Mouse (Mus musculus) midbrain, embryonic 13.5 days (tissue): Measurements from ENCODE around the gene 1700001C02Rik. TPM values are rescaled to one million over a fixed set of nuclear protein-coding genes. Genes with fewer than 3 reads are reported as not detected.

ENCODE experiments used
- ATAC-seq: fragments of 200-750 bp; cut with Nextera tagmentation; 2 replicates; pipeline ENCODE4 v1.8.0; 2017; ENCODE audit warnings: mild to moderate bottlenecking, moderate TSS enrichment, moderate library complexity
- H3K27ac ChIP-seq: fragments of 300-500 bp; sonication (generic); 2 replicates; pipeline ENCODE4 v1.5.1; 2015; ENCODE audit warnings: inconsistent platforms, mild to moderate bottlenecking, moderate library complexity
- H3K27me3 ChIP-seq: fragments of 300-500 bp; sonication (generic); 2 replicates; pipeline ENCODE4 v1.6.1; 2015; ENCODE audit warnings: mild to moderate bottlenecking, inconsistent platforms
- H3K36me3 ChIP-seq: fragments of 300-500 bp; sonication (generic); 2 replicates; pipeline ENCODE4 v1.6.1; 2015; ENCODE audit warnings: mild to moderate bottlenecking, inconsistent platforms
- H3K4me1 ChIP-seq: fragments of 300-500 bp; sonication (generic); replicated peaks from 2 replicates; pipeline ENCODE4 v1.6.1; 2015; ENCODE audit warnings: inconsistent platforms
- H3K4me2 ChIP-seq: fragments of 300-500 bp; sonication (generic); replicated peaks from 2 replicates; pipeline ENCODE4 v1.6.1; 2015; ENCODE audit warnings: moderate library complexity, mild to moderate bottlenecking, inconsistent platforms
- H3K4me3 ChIP-seq: fragments of 300-500 bp; sonication (generic); replicated peaks from 2 replicates; pipeline ENCODE4 v1.5.1; 2015; ENCODE audit warnings: mild to moderate bottlenecking, inconsistent platforms
- H3K9ac ChIP-seq: fragments of 300-500 bp; sonication (generic); replicated peaks from 2 replicates; pipeline ENCODE4 v1.6.1; 2015; ENCODE audit warnings: mild to moderate bottlenecking, inconsistent platforms
- H3K9me3 ChIP-seq: fragments of 300-500 bp; sonication (generic); 2 replicates; pipeline ENCODE4 v1.6.1; 2016; ENCODE audit warnings: mild to moderate bottlenecking, inconsistent platforms
- WGBS: fragments of 180-500 bp; shearing (Covaris S2); methylation state at CpG from one replicate; pipeline ENCODE4 v1.1.7; 2015; 5-methylcytosine and 5-hydroxymethylcytosine counted together
- polyA plus RNA-seq: library from polyadenylated mRNA; unstranded; fragments of >200 nt; fragmentation: Nextera tagmentation; extraction: Ambion mirVana; gene quantifications from 2 replicates; pipeline ENCODE4 v1.2.1, GENCODE M21; 2015

Gene 1700001C02Rik
- polyA plus RNA-seq, 1 experiment from 2014 or later: 0.48 TPM

DNA sequence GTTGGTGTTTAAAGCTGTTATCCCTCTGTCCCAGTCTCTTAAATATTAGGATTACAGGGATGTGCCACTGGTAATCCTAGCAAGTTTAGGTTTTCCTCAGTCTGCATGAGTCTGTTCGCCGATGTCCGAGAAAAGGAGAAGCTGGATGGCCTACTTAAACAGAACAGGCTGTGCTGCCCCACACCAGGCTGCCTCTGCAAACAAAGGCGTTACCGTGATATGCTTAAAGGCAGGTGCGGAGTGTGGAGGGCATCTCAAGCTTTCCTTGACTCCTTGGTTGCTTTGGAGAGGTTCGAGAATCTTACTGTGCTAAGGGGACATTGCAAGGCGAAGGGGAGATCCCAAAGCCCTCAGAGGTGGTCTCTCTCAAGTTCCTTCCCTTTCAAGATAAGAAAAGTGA, 31.0 kb downstream of the 1700001C02Rik start:
- H3K36me3 ChIP-seq: no peaks in the 10 kb centered on the region
- H3K4me3 ChIP-seq: no peak overlapping the region
- no peak overlapping the region for H3K27ac ChIP-seq
- ATAC-seq: no peak
- no peaks in the 10 kb centered on the region for H3K4me1 ChIP-seq
- no peak overlapping the region for H3K4me2 ChIP-seq
- no peaks in the 10 kb centered on the region for H3K27me3 ChIP-seq
- no peaks in the 10 kb centered on the region for H3K9me3 ChIP-seq
- 89% methylated on average over 8 of the region's 8 CpGs for WGBS
- no peak overlapping the region for H3K9ac ChIP-seq

DNA sequence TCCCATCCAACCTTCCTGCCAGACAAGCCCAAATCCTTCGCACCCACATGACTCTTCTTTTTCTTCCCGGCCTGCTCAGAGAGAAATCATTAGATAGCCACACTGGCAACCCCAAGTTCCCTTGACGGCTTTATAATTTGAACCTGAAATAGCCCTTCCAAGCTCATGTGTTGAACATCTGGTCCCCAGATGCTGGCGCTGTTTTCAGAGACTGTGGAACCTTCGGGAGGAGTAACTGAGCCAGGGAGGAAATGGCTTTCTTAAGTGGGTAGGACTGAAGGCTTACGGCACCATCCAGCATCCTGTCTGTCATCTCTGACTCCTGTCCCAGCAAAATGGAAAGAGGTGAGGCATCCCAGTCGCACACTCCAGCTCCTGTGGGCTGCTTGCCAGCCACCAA, 31.5 kb downstream of the 1700001C02Rik start:
- no peak overlapping the region for H3K4me2 ChIP-seq
- ATAC-seq: no peak
- no peak overlapping the region for H3K27ac ChIP-seq
- no peaks in the 10 kb centered on the region for H3K9me3 ChIP-seq
- H3K4me3 ChIP-seq: no peak overlapping the region
- H3K27me3 ChIP-seq: no peaks in the 10 kb centered on the region
- WGBS: 88% methylated on average over 7 of the region's 7 CpGs
- no peaks in the 10 kb centered on the region for H3K36me3 ChIP-seq
- H3K4me1 ChIP-seq: no peaks in the 10 kb centered on the region
- H3K9ac ChIP-seq: no peak overlapping the region

DNA sequence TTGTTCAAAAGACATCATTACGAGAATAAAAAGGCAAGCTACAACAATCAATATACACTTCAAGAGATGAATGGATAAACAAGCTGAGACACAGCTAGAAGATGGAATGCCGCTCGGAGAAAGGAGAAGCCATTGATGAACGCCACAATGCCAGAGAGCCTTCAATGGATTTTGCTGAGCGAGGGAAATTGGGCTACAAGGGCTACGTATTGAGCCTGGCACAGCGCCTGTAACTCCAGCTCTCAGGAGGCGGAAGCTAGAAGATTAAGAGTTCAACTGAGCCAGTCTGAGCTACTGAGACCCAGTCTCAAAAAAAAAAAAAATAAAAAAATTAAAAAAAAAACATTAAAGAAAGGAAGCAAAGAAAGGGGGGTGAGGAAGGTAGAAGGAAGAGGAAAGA, 47.3 kb downstream of the 1700001C02Rik start:
- no peaks in the 10 kb centered on the region for H3K36me3 ChIP-seq
- no peak overlapping the region for H3K4me2 ChIP-seq
- WGBS: 65% methylated on average over 8 of the region's 8 CpGs
- H3K4me1 ChIP-seq: no peaks in the 10 kb centered on the region
- ATAC-seq: no peak
- H3K27ac ChIP-seq: no peak overlapping the region
- no peaks in the 10 kb centered on the region for H3K27me3 ChIP-seq
- no peaks in the 10 kb centered on the region for H3K9me3 ChIP-seq
- no peak overlapping the region for H3K9ac ChIP-seq
- H3K4me3 ChIP-seq: no peak overlapping the region

DNA sequence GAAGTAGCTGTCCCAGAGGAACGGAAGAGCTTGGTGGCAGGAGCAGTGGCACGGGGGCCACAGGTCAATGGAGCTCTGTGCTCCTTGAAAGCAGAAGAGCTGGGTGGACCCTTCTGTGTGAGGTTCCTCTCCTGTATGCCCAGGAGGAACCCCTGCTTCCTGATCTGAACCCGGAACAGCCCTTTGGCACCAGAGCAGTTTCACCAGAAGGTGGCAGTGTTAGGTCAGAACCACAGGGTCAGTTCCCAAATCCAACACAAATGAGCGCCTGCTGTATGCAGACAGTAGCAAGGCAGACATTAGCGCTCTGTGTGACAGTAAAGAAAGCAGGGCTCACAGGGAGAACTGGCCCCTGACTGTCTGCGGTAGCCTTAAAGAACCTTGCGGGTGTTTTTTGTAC, 50.5 kb downstream of the 1700001C02Rik start:
- ATAC-seq: no peak

DNA sequence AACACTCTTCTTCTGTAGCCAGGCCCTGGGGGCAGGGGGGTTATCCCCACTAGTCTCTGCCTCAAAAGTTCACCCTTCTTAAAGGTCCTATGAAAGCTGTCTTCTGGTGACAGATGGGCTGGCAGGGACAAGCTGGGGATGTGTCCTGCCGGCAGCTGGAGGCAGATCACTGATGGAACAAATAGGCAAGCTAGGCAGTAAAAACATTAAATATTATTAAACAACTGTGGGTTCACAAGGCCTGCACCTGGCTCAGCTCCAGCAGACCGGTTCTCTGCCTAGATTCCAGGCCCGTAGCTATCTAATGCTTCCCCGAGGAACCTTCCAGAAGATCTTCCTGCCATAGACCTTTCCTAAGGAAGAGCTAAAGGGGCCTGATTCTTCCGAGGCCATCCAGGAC, 52.3 kb downstream of the 1700001C02Rik start:
- no peaks in the 10 kb centered on the region for H3K9me3 ChIP-seq
- 87% methylated on average over 5 of the region's 5 CpGs for WGBS
- no peak overlapping the region for H3K9ac ChIP-seq
- H3K4me3 ChIP-seq: no peak overlapping the region
- H3K27me3 ChIP-seq: no peaks in the 10 kb centered on the region
- no peak overlapping the region for H3K27ac ChIP-seq
- H3K4me1 ChIP-seq: no peaks in the 10 kb centered on the region
- no peak for ATAC-seq
- H3K36me3 ChIP-seq: no peaks in the 10 kb centered on the region
- no peak overlapping the region for H3K4me2 ChIP-seq

More for the DNA sequence above, 50.5 kb downstream of the 1700001C02Rik start:
- Histone ChIP-seq H3K9me3 (no peaks in the 10 kb centered on the region), H3K4me1 (no peaks in the 10 kb centered on the region), H3K36me3 (no peaks in the 10 kb centered on the region), H3K27ac (no peak overlapping the region), H3K4me2 (no peak overlapping the region), H3K4me3 (no peak overlapping the region), H3K27me3 (no peaks in the 10 kb centered on the region), H3K9ac (no peak overlapping the region)
- WGBS: 52% methylated on average over 7 of the region's 7 CpGs

DNA sequence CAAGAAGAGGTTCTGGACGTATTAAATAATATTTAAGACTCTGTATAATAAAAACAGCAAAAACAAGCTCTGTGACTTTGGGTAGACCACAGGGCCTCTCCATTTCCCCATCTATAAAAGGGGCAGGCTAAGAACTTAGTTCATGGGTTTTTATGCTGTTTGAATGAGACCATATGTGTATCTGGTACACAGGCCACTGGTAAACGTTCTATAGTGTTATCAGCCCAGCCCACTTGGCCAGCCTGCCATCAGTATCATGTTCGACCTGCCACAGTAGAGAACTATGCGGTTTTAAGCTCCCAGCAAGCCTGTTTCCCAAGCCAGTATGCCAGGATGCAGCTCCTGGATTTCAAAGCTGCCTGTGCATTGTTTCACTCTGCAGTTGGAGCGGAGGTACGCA, 52.7 kb downstream of the 1700001C02Rik start:
- Histone ChIP-seq H3K4me1 (no peaks in the 10 kb centered on the region), H3K4me2 (no peak overlapping the region), H3K9ac (no peak overlapping the region), H3K27ac (no peak overlapping the region), H3K27me3 (no peaks in the 10 kb centered on the region), H3K4me3 (no peak overlapping the region), H3K9me3 (no peaks in the 10 kb centered on the region), H3K36me3 (no peaks in the 10 kb centered on the region)
- WGBS: 76% methylated on average over 6 of the region's 6 CpGs
- ATAC-seq: no peak

DNA sequence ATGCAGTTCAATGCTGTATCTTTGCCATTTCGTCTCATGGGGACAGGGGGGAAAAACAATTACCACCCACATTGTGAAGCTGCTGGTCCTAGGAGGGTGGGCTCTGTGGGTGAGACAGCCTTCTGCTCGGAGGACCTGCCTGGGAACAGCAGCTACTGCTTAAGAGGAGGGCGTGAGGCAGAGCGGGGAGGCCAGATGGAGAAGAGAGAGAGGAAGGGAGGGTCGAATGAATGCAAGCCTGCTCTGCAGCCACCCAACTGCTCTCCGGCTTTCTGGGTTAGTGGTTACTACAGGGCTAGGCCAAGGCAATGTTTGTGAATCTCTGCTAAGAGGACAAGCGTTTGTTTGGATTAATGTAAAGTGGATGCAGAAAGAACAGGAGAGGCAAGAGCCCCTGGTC, 53.6 kb downstream of the 1700001C02Rik start:
- H3K4me2 ChIP-seq: no peak overlapping the region
- H3K27me3 ChIP-seq: no peaks in the 10 kb centered on the region
- H3K36me3 ChIP-seq: no peaks in the 10 kb centered on the region
- ATAC-seq: no peak
- no peak overlapping the region for H3K27ac ChIP-seq
- no peaks in the 10 kb centered on the region; the same call in 1 of the 2 replicates for H3K4me1 ChIP-seq
- H3K9ac ChIP-seq: 0 out of 2 replicates have a peak overlapping the region, but pooled peaks have one; percentile 15
- H3K9me3 ChIP-seq: no peaks in the 10 kb centered on the region
- no peak overlapping the region for H3K4me3 ChIP-seq
- WGBS: 48% methylated on average over 7 of the region's 7 CpGs

DNA sequence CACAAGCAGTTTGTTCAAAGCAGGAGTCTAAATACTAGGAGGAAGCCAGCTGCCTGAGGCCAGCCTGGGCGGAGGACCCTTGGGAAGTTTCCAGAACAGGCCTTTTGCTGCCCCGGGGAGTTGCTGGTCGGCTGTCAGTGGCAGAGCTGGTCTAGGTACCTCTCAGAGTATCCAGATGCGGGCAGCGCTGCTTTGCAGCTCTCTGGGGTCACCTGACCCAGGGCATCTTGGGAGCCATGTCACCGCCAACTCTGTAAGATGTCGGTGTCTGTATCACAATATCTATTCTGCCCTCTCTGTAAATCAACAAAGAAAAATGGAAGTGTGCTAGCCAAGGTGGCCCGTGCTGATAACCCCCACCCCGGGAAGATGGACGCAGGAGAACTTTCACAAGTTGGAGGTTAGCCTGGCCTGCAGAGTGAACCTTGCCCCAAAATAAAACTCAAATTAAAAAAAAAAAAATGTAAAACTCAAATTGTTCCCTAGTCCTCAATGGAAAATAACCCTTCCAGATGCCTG, 54.4 kb downstream of the 1700001C02Rik start:
- Histone ChIP-seq H3K4me3 (no peak overlapping the region), H3K27me3 (no peaks in the 10 kb centered on the region), H3K4me2 (no peak overlapping the region), H3K36me3 (no peaks in the 10 kb centered on the region), H3K27ac (no peak overlapping the region), H3K4me1 (no peaks in the 10 kb centered on the region; the same call in 1 of the 2 replicates), H3K9ac (no peak overlapping the region), H3K9me3 (no peaks in the 10 kb centered on the region)
- no peak for ATAC-seq
- 92% methylated on average over 10 of the region's 10 CpGs for WGBS

DNA sequence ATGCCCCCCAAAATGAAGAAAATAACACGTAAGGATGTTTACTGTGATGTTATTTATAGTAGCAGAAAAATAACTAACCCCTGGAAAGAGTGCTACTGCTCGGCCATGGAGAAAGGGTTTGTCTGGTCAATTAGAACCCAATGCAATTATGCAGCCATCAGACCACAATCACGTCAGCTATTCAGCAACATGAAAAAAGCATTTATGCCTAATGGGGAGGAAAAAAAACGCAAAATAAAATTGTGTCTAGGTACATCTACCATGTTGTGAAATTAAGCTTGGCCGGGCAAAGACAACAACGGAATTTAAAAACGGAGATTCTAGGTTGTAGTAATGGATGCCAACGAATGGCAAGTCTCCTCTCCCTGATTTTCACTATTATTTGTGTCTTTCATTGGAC, 56.6 kb downstream of the 1700001C02Rik start:
- H3K4me1 ChIP-seq: peaks cover 8% of the 10 kb centered on the region; the same call in 1 of the 2 replicates
- ATAC-seq: no peak
- H3K4me3 ChIP-seq: no peak overlapping the region
- no peaks in the 10 kb centered on the region for H3K9me3 ChIP-seq
- WGBS: 77% methylated on average over 8 of the region's 8 CpGs
- H3K27ac ChIP-seq: no peak overlapping the region
- H3K4me2 ChIP-seq: no peak overlapping the region
- no peak overlapping the region for H3K9ac ChIP-seq
- H3K36me3 ChIP-seq: no peaks in the 10 kb centered on the region
- no peaks in the 10 kb centered on the region for H3K27me3 ChIP-seq

DNA sequence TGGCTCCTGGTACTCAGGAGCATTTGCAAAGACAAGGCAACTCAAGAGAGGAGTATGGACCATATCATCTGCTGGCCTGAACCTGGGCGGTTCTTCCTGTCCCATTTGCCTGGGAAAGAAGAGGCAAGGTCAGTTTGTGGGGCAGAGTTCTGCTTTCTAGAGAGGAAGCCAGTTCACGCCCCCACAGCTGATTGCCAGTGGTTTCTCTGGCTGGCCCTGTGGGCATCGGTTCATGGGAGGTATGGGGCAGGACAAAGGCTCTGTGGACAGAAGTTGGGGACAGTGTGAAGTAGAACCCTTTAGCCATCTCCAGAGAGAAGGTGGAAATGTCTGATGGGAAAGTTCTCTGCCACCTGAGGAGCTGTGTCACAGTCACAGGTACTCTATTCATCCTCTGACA, 57.3 kb downstream of the 1700001C02Rik start:
- Histone ChIP-seq H3K4me2 (no peak overlapping the region), H3K9ac (no peak overlapping the region), H3K36me3 (no peaks in the 10 kb centered on the region), H3K9me3 (no peaks in the 10 kb centered on the region), H3K4me3 (no peak overlapping the region), H3K27ac (no peak overlapping the region), H3K4me1 (peaks cover 8% of the 10 kb centered on the region; the same call in 1 of the 2 replicates), H3K27me3 (no peaks in the 10 kb centered on the region)
- 87% methylated on average over 3 of the region's 3 CpGs for WGBS
- ATAC-seq: no peak

DNA sequence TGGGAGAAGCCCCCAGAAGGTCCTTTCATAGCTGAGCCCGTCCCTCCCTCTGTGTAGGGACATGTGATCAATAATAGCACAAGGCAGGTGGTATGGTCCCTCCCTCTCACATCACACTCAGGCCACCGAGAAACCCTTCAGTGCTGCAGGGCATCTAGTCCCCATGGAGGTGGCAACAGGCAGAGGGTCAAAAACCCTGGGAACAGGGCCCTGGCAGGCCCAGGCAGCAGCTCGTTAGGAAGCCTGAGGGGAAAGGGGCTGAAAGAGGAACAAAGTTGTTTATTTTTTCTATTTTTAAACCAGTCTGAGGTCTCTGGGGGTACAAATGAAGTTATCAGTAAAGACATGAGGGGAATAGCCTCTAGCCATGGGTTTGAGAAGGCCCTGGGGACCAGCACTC, 58.4 kb downstream of the 1700001C02Rik start:
- Histone ChIP-seq H3K4me1 (peaks cover 8% of the 10 kb centered on the region; the same call in 1 of the 2 replicates), H3K36me3 (no peaks in the 10 kb centered on the region), H3K4me2 (no peak overlapping the region), H3K9ac (no peak overlapping the region), H3K27ac (no peak overlapping the region), H3K9me3 (no peaks in the 10 kb centered on the region), H3K4me3 (no peak overlapping the region), H3K27me3 (no peaks in the 10 kb centered on the region)
- ATAC-seq: no peak
- WGBS: 47% methylated on average over 3 of the region's 3 CpGs

DNA sequence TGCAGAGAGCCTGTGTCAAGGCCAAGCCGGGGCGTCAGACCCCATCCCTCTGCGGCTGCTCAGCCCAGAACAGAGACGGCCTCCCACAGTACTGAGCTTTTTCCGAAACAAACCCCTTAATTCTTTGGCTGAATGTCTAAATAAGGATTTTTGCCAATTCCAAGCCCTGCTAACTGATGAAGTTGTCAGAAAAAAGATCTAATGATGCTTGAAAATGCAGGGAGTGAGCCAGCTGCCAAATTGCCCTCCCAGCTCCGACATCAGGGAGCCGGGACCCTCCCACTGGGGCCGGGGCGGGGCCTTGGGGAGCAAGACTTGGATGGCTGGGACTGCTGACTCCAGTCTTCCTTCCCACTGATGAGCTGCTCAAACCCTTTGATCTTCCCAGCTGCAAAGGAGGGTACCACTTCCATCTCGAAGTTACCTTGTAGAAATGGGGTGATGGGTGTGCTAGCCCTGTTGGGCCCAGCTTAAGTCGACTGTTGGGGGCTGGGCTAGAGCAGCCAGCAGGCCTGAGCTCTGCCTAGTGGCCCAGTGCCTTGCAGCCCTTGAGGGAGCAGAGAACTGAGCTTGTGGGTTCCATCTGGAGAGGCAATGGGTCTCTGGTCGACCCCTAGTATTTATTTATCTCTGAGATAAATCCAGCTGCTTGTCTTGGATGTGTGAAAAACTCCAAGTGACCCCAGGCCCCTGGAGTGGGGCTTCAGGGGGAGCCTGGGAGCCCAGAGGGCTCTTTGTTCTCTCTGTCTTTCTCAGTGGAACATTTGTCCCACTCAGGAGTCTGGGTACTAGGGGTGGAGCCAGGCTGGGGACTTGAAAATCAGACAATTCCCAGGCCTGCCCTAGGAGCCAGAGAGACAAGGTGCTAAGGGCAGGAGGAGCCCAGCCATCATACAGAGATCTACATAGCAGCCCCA, 60.3 kb downstream of the 1700001C02Rik start:
- Histone ChIP-seq H3K27me3 (no peaks in the 10 kb centered on the region), H3K9ac (no peak overlapping the region), H3K4me2 (no peak overlapping the region), H3K4me1 (peaks cover 8% of the 10 kb centered on the region; the same call in 1 of the 2 replicates), H3K4me3 (no peak overlapping the region), H3K27ac (no peak overlapping the region), H3K36me3 (no peaks in the 10 kb centered on the region), H3K9me3 (no peaks in the 10 kb centered on the region)
- 31% methylated on average over 12 of the region's 12 CpGs for WGBS
- no peak for ATAC-seq
